Mouse (Mus musculus) CH12.LX (cell line): Measurements from ENCODE around the gene Fbln5.

Experiments
- CHD1 ChIP-seq: IDR thresholded peaks from 2 replicates; pipeline ENCODE4 v1.6.1; 2012; ENCODE audit warnings: low read depth, low read length, improper control_type of control experiment, inconsistent platforms
- CTCF ChIP-seq, 2 experiments: IDR thresholded peaks in 1 of 2; conservative IDR thresholded peaks in 1 of 2; 2 replicates each; pipeline ENCODE4 v1.5.1; 2011 to 2012; ENCODE audit warnings: low read depth in 2 of 2, low read length in 2 of 2, improper control_type of control experiment in 1 of 2, inconsistent platforms in 1 of 2, mild to moderate bottlenecking in 1 of 2, moderate library complexity in 1 of 2
- POLR2A ChIP-seq: IDR thresholded peaks from 2 replicates; pipeline ENCODE4 v1.6.1; 2011; ENCODE audit warnings: low read depth, mild to moderate bottlenecking, improper control_type of control experiment, low read length
- RCOR1 ChIP-seq: conservative IDR thresholded peaks from 2 replicates; pipeline ENCODE4 v1.6.1; 2012; ENCODE audit warnings: low read depth, mild to moderate bottlenecking, inconsistent platforms, low read length, improper control_type of control experiment
- ZNF384 ChIP-seq: IDR thresholded peaks from 2 replicates; pipeline ENCODE4 v1.6.1; 2012; ENCODE audit warnings: low read depth, low read length, improper control_type of control experiment, inconsistent platforms

- no peak for TF ChIP-seq POLR2A
- no peak for TF ChIP-seq ZNF384
- TF ChIP-seq CTCF (conservative IDR thresholded peaks at IDR 0.05 in 1 of 2, IDR thresholded peaks at IDR 0.05 in 1 of 2; ENCODE audit: low read depth in 2 of 2, low read length in 2 of 2), result no peak
- no peak for TF ChIP-seq RCOR1
- no peak for TF ChIP-seq CHD1
Observed at GRCm38 (mm10) chr12:101718755-101719150, 100.1 kb downstream of the Fbln5 start.
